Mouse (Mus musculus) spleen, postnatal 10 days (tissue): ENCODE data around the gene Raph1.
"Not testable (repeated sequence)": the region's sequence is repeated elsewhere in the genome, so short reads cannot be mapped to it uniquely, and the experiment has no call there.

Source experiments
- DNase-seq, 2 experiments: peaks; one replicate each; pipeline ENCODE4 v3.0.0; 2021 to 2022; ENCODE audit warnings: low spot score in 2 of 2

Raph1 gene

GRCm38 (mm10) chr1:60565270-60565920 is 1.5 kb downstream of the Raph1 start:
- DNase-seq, result no peak

GRCm38 (mm10) chr1:60564691-60565090 is 2.2 kb downstream of the Raph1 start:
- DNase-seq, result no peak

GRCm38 (mm10) chr1:60563021-60563420 is 3.9 kb downstream of the Raph1 start:
- DNase-seq, result no peak

- DNase-seq, result no peak
Measured at GRCm38 (mm10) chr1:60543681-60544080, 23.2 kb downstream of the Raph1 start.

DNA sequence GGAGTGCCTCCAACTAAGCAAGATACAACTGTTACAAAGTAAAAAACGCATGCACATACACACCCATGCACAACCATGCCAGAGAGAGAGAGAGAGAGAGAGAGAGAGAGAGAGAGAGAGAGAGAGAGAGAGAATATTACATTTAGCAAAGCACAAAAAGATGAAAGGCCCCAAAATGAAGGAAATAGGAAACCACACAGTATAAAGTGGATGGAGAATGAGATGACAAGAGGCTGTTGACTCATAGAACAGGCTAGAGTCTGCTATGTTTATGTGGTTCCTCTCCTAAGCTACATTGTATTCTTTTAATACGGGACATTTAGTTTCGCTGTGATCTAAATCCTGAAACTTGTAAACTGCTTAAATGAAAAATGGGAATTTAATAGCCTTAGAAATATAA is 27.6 kb downstream of the Raph1 start:
- DNase-seq, result no peak

- DNase-seq, result peak in 1 of 2 experiments; percentile 47
Measured at GRCm38 (mm10) chr1:60534932-60535331, 32.0 kb downstream of the Raph1 start.

- no peak for DNase-seq
Measured at GRCm38 (mm10) chr1:60530636-60531035, 36.3 kb downstream of the Raph1 start.

DNA sequence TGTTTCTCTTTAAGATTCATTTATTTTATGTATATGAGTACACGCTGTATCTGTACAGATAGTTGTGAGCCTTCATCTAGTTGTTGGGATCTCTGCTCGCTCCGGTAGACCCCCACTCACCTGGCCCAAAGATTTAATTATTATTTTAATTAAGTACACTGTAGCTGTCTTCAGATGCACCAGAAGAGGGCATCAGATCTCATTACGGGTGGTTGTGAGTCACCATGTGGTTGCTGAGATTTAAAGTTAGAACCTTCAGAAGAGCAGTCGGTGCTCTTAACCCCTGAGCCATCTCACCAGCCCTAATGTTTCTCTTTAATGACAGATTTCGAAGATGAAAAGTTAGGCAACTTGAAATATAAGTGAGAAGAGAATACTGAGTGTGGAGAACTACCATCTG is 36.8 kb downstream of the Raph1 start:
- DNase-seq, result no peak

DNA sequence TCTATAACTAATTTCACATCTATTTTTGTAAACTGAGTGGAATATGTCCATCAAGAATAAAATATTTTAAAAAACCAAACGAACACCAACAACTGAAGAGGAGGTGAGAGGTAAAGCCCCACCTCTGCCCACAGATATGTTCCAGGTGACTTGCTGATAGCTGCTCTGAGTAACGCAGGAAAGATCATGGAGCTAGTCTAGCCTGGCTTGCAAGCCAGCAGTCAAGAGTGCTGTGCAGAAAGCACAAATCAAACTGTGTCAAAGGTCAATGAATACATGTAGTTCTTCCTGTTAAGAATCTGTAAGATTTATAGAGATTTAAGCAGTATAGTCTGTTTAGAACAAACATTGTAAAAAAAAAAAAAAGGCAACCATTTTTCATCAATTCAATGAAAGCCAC is 56.3 kb downstream of the Raph1 start:
- DNase-seq, result no peak

GRCm38 (mm10) chr1:60503456-60503855 is 63.4 kb downstream of the Raph1 start:
- DNase-seq, result no peak

DNA sequence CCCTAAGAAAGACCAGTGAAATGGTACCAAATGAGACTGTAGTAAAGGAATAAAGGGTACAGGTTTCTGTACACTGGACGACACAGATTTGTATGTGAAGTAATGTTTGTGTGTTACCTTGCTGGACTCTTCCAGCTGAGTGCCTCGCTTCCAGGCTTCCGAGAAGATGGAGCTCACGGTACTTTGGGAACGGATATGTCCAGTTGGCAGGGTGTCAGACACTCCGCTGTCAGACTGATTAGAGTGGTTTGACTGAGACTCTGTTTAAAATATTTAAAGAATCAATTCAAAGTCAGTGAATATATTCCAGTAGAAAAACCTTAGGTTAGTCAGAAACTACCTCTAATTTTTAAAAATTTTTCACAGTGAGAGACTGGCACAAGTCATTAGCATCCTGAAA is 73.5 kb downstream of the Raph1 start:
- DNase-seq, result no peak

DNA sequence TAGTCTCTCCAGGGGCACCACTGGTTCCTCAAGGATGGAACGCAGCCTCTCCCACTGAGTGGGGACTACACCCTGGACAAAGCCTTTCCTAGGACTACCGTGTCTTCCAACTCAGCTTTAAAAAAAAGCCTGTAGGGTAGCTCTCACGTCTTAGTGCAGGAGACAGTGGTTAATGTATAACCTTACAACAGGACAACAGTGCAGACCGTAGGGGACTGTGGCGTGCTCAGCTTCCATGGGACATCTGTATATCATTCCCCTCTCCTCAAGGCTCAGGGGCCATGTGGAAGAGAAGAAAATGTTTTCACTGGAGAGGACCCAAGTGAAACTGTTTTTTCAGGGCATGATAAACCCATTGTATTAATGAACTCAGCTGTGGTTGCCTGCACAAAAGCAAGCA is 74.5 kb downstream of the Raph1 start:
- no peak for DNase-seq

- DNase-seq, result no peak
Measured at GRCm38 (mm10) chr1:60490510-60490909, 76.4 kb downstream of the Raph1 start.

GRCm38 (mm10) chr1:60489660-60490059 is 77.2 kb downstream of the Raph1 start:
- no peak for DNase-seq

DNA sequence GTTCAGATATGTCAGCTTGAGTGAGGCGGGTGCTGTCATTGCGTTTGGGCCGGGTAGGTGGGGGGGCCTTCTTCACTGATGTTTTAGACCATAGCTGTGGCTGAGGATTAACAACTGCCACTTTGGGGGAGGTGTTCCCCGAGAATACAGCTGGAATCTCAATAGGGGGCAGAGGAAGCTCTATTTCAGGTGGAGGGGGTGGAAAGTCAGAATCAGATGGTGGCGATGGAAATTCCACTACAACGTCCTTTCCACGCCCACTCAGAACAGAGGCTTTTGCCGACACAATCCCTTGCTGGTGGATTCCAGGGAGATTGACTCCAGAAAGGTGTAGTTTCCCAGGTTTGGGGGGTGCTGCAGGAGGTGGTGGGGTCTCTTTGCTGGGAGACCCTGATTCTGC is 78.3 kb downstream of the Raph1 start:
- DNase-seq, result no peak

- no peak for DNase-seq
Measured at GRCm38 (mm10) chr1:60485649-60486048, 81.3 kb downstream of the Raph1 start.

GRCm38 (mm10) chr1:60482881-60483280 is 84.0 kb downstream of the Raph1 start:
- DNase-seq, result no peak

GRCm38 (mm10) chr1:60481561-60481960 is 85.3 kb downstream of the Raph1 start:
- DNase-seq, result no peak

- DNase-seq, result no peak
Measured at GRCm38 (mm10) chr1:60470541-60470940, 96.4 kb downstream of the Raph1 start.

GRCm38 (mm10) chr1:60469491-60469890 is 97.4 kb downstream of the Raph1 start:
- no peak for DNase-seq

DNA sequence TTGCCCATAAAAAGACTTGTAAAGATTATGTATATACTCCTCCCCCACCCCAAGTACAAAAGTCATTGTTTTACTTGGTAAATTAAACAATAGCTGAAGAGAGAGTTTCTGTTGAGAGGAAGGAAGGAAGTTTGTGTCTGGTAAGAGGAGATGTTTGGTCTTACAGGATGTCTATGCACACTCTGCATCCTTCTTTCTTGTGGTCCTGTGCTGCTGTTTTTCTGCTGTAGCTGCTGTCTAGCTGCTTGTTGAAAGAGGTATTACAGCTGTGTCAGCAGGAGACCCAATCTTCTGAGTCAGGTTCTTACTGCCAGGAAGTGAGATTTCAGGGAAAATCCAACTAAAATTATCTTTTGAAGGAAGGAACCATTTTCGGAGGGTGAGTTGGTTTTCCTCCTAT is 106.3 kb downstream of the Raph1 start:
- no peak for DNase-seq

- no peak for DNase-seq
Measured at GRCm38 (mm10) chr1:60449896-60450295, 117.0 kb downstream of the Raph1 start.

DNA sequence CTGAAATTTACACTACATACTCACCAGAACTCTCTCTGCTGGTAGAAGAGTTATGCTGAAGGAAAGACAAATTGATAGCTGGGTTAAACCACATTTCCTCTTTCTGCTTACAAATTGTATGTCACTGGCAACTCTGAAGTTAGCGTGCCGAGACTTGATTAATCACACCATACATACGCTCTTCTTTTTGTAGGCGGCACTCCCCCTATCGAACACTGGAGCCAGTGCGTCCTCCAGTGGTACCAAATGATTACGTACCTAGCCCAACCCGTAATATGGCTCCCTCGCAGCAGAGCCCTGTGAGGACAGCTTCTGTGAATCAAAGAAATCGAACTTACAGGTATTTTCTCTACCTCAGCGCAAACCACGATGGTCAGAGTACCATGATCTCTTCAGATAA is 119.8 kb downstream of the Raph1 start:
- peak in 1 of 2 experiments; percentile 38 for DNase-seq

DNA sequence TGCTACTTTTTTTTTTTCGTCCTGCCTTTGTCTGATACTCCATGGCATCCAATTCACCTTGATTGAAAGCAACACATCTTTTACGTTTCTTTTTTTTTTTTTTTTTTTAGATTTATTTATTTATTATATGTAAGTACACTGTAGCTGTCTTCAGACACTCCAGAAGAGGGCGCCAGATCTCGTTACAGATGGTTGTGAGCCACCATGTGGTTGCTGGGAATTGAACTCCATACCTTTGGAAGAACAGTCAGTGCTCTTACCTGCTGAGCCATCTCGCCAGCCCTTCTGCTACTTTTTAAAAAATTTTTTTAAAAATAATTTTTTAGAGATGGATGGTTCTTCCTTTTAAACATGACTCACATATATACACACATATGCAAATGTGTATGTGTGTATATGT is 125.5 kb downstream of the Raph1 start:
- not testable (repeated sequence) for DNase-seq
